Mouse (Mus musculus): Measurements from ENCODE around the gene Tmem210. TPM values are rescaled to one million over a fixed set of nuclear protein-coding genes. Genes with fewer than 3 reads are reported as not detected.

Tmem210 gene
- polyA plus RNA-seq, 1 experiment from 2014 or later: not detected

Other genes with a start within 250 kb of the Tmem210 start
- 66.4 and 84.9 TPM in 2 replicates for gene Nsmf, start 233.8 kb upstream of the Tmem210 start, polyA plus RNA-seq (2016; fragmentation: Nextera tagmentation; extraction: Ambion mirVana)
- gene Entpd8, start 207.8 kb upstream of the Tmem210 start, polyA plus RNA-seq (2016; fragmentation: Nextera tagmentation; extraction: Ambion mirVana): not detected in 2 replicates
- gene Noxa1, start 193.0 kb upstream of the Tmem210 start, polyA plus RNA-seq (2016; fragmentation: Nextera tagmentation; extraction: Ambion mirVana): 0.09 TPM in 1 of 2 replicates, not detected in the other
- gene Nrarp, start 107.4 kb upstream of the Tmem210 start, polyA plus RNA-seq (2016; fragmentation: Nextera tagmentation; extraction: Ambion mirVana): 65.8 and 74.1 TPM in 2 replicates
- 1.3 and 1.9 TPM in 2 replicates for gene Tor4a, start 91.3 kb upstream of the Tmem210 start, polyA plus RNA-seq (2016; fragmentation: Nextera tagmentation; extraction: Ambion mirVana)
- 131 and 140 TPM in 2 replicates for gene Nelfb, start 76.7 kb upstream of the Tmem210 start, polyA plus RNA-seq (2016; fragmentation: Nextera tagmentation; extraction: Ambion mirVana)
- not detected in 2 replicates for gene Stpg3, start 73.5 kb upstream of the Tmem210 start, polyA plus RNA-seq (2016; fragmentation: Nextera tagmentation; extraction: Ambion mirVana)
- gene Fam166a, start 69.4 kb upstream of the Tmem210 start, polyA plus RNA-seq (2016; fragmentation: Nextera tagmentation; extraction: Ambion mirVana): 0.62 TPM in 1 of 2 replicates, not detected in the other
- 682 and 743 TPM in 2 replicates for gene Tubb4b, start 63.4 kb upstream of the Tmem210 start, polyA plus RNA-seq (2016; fragmentation: Nextera tagmentation; extraction: Ambion mirVana)
- not detected in 2 replicates for gene Slc34a3, start 53.8 kb upstream of the Tmem210 start, polyA plus RNA-seq (2016; fragmentation: Nextera tagmentation; extraction: Ambion mirVana)
- gene Rnf224, start 51.4 kb upstream of the Tmem210 start, polyA plus RNA-seq (2016; fragmentation: Nextera tagmentation; extraction: Ambion mirVana): not detected in 2 replicates
- gene Rnf208, start 45.9 kb upstream of the Tmem210 start, polyA plus RNA-seq (2016; fragmentation: Nextera tagmentation; extraction: Ambion mirVana): 28.3 and 32.0 TPM in 2 replicates
- 0.21 and 0.22 TPM in 2 replicates for gene Cysrt1, start 45.7 kb upstream of the Tmem210 start, polyA plus RNA-seq (2016; fragmentation: Nextera tagmentation; extraction: Ambion mirVana)
- gene AL732309.1, start 41.3 kb upstream of the Tmem210 start, polyA plus RNA-seq (2016; fragmentation: Nextera tagmentation; extraction: Ambion mirVana): 7.2 and 8.6 TPM in 2 replicates
- gene Tmem203, start 32.7 kb upstream of the Tmem210 start, polyA plus RNA-seq (2016; fragmentation: Nextera tagmentation; extraction: Ambion mirVana): 19.1 and 20.2 TPM in 2 replicates
- gene Tprn, start 25.5 kb upstream of the Tmem210 start, polyA plus RNA-seq (2016; fragmentation: Nextera tagmentation; extraction: Ambion mirVana): 7.5 and 7.8 TPM in 2 replicates
- gene Ssna1, start 15.7 kb upstream of the Tmem210 start, polyA plus RNA-seq (2016; fragmentation: Nextera tagmentation; extraction: Ambion mirVana): 243 and 252 TPM in 2 replicates
- 141 and 153 TPM in 2 replicates for gene Anapc2, start 15.7 kb upstream of the Tmem210 start, polyA plus RNA-seq (2016; fragmentation: Nextera tagmentation; extraction: Ambion mirVana)
- gene Lrrc26, start 1.8 kb downstream of the Tmem210 start, polyA plus RNA-seq (2016; fragmentation: Nextera tagmentation; extraction: Ambion mirVana): not detected in 2 replicates
- gene Grin1, start 31.0 kb downstream of the Tmem210 start, polyA plus RNA-seq (2016; fragmentation: Nextera tagmentation; extraction: Ambion mirVana): 1.5 and 1.8 TPM in 2 replicates
- 55.6 and 62.8 TPM in 2 replicates for gene Man1b1, start 44.2 kb downstream of the Tmem210 start, polyA plus RNA-seq (2016; fragmentation: Nextera tagmentation; extraction: Ambion mirVana)
- gene Dpp7, start 68.2 kb downstream of the Tmem210 start, polyA plus RNA-seq (2016; fragmentation: Nextera tagmentation; extraction: Ambion mirVana): 16.2 and 20.2 TPM in 2 replicates
- 6.0 and 8.4 TPM in 2 replicates for gene Uap1l1, start 77.5 kb downstream of the Tmem210 start, polyA plus RNA-seq (2016; fragmentation: Nextera tagmentation; extraction: Ambion mirVana)
- 73.4 and 86.4 TPM in 2 replicates for gene Sapcd2, start 84.2 kb downstream of the Tmem210 start, polyA plus RNA-seq (2016; fragmentation: Nextera tagmentation; extraction: Ambion mirVana)
- gene Entpd2, start 107.7 kb downstream of the Tmem210 start, polyA plus RNA-seq (2016; fragmentation: Nextera tagmentation; extraction: Ambion mirVana): 0.26 TPM in 1 of 2 replicates, not detected in the other
- 80.6 and 125 TPM in 2 replicates for gene Npdc1, start 111.2 kb downstream of the Tmem210 start, polyA plus RNA-seq (2016; fragmentation: Nextera tagmentation; extraction: Ambion mirVana)
- not detected in 2 replicates for gene Fut7, start 135.1 kb downstream of the Tmem210 start, polyA plus RNA-seq (2016; fragmentation: Nextera tagmentation; extraction: Ambion mirVana)
- 6.2 and 8.1 TPM in 2 replicates for gene Abca2, start 140.6 kb downstream of the Tmem210 start, polyA plus RNA-seq (2016; fragmentation: Nextera tagmentation; extraction: Ambion mirVana)
- 1.1 and 1.9 TPM in 2 replicates for gene Clic3, start 168.7 kb downstream of the Tmem210 start, polyA plus RNA-seq (2016; fragmentation: Nextera tagmentation; extraction: Ambion mirVana)
- gene Paxx, start 172.9 kb downstream of the Tmem210 start, polyA plus RNA-seq (2016; fragmentation: Nextera tagmentation; extraction: Ambion mirVana): 17.4 and 26.4 TPM in 2 replicates
- 0.16 TPM in 1 of 2 replicates, not detected in the other for gene Ptgds, start 181.9 kb downstream of the Tmem210 start, polyA plus RNA-seq (2016; fragmentation: Nextera tagmentation; extraction: Ambion mirVana)
- gene Lcn12, start 205.8 kb downstream of the Tmem210 start, polyA plus RNA-seq (2016; fragmentation: Nextera tagmentation; extraction: Ambion mirVana): not detected in 2 replicates
- 91.2 and 108 TPM in 2 replicates for gene Fbxw5, start 212.6 kb downstream of the Tmem210 start, polyA plus RNA-seq (2016; fragmentation: Nextera tagmentation; extraction: Ambion mirVana)
- gene C8g, start 213.6 kb downstream of the Tmem210 start, polyA plus RNA-seq (2016; fragmentation: Nextera tagmentation; extraction: Ambion mirVana): 5.2 and 5.6 TPM in 2 replicates